In genomic region chr15:101235728-101236327, GRCm38 (mm10) we compare ENCODE assay signal across 10 mouse cellular contexts. TPM values are rescaled to one million over a fixed set of nuclear protein-coding genes. Genes with fewer than 3 reads are reported as not detected.
A peak's percentile ranks its signal among the peaks of the same experiment; 100 is the strongest.
DNase-seq lines count a peak whose midpoint lies in the region; ATAC-seq lines count a peak whose summit lies in the region.
"Had no signal": no experiment of that assay in that cellular context is flagged by ENCODE, and none has a peak within 500 bp of the region (broad histone marks: within the 10 kb centered on the region; RNA-seq: fewer than 3 reads in every experiment).

No protein-coding gene starts in this region.

- peak overlapping the region; percentile 1; the same call in 1 of the 2 replicates for H3K9ac ChIP-seq in kidney, embryonic 15.5 days
- H3K9ac ChIP-seq: liver, embryonic 14.5 days had no signal

- H3K4me3 ChIP-seq in kidney, embryonic 15.5 days (replicated peaks) = no peak overlapping the region
- H3K4me3 ChIP-seq in embryonic facial prominence, embryonic 10.5 days = 0 out of 2 replicates have a peak overlapping the region, but pooled peaks have one; percentile 1

- DNase-seq in kidney, adult 8-10 months = no peak
- peak; percentile 52 for DNase-seq in MN1 (ENCODE audit: low spot score)
- DNase-seq in embryonic facial prominence, embryonic 10.5 days (ENCODE audit: low spot score) = no peak
- peak; percentile 67 to 93 for DNase-seq in left cerebral cortex, postnatal 25 days (ENCODE audit: low spot score in 2 of 2)
- DNase-seq in spleen, adult 18-20 months = no peak
- DNase-seq in B cell, adult 2 months = no peak
- DNase-seq in adrenal gland, adult 18-20 months (ENCODE audit: low spot score in 2 of 2) = no peak
- DNase-seq: cerebellum, postnatal 36 days had no signal

- H3K9me3 ChIP-seq in kidney, embryonic 15.5 days (replicated peaks) = no peaks in the 10 kb centered on the region
- H3K9me3 ChIP-seq in embryonic facial prominence, embryonic 10.5 days = peaks cover 4% of the 10 kb centered on the region; the same call in 1 of the 2 replicates

- peak; percentile 50 for ATAC-seq in kidney, embryonic 15.5 days (replicated peaks; ENCODE audit: low FRiP score)

- intact Hi-C loops in left cerebral cortex, postnatal 25 days (cut with DNase I) = loop anchor here (1.0 to 10.0 kb wide), 2 partner anchors 12 to 749 kb away; partner anchors contain the start of gene Grasp

- H3K36me3 ChIP-seq in kidney, embryonic 15.5 days = peaks cover 10% of the 10 kb centered on the region
- peaks cover 22% of the 10 kb centered on the region for H3K36me3 ChIP-seq in embryonic facial prominence, embryonic 10.5 days (replicated peaks)

- 0 out of 2 replicates have a peak, but pooled peaks cover 2% of the 10 kb centered on the region for H3K27me3 ChIP-seq in kidney, embryonic 15.5 days
- peaks cover 42% of the 10 kb centered on the region for H3K27me3 ChIP-seq in embryonic facial prominence, embryonic 10.5 days (replicated peaks; ENCODE audit: low read depth, poor library complexity, severe bottlenecking)

- WGBS in kidney, embryonic 15.5 days = 21% methylated on average over 12 of the region's 12 CpGs
- whole genome bisulfite sequencing in embryonic facial prominence, embryonic 10.5 days = 48% methylated on average over 12 of the region's 12 CpGs

- peak overlapping the region; percentile 26 for H3K4me2 ChIP-seq in kidney, embryonic 15.5 days

- H3K27ac ChIP-seq in kidney, embryonic 15.5 days = peak overlapping the region; percentile 20
- H3K27ac ChIP-seq in embryonic facial prominence, embryonic 10.5 days (replicated peaks) = peak overlapping the region; percentile 20; the same call in 1 of the 2 replicates
- H3K27ac ChIP-seq: liver, embryonic 14.5 days had no signal

- peaks cover 56% of the 10 kb centered on the region for H3K4me1 ChIP-seq in kidney, embryonic 15.5 days
- H3K4me1 ChIP-seq in embryonic facial prominence, embryonic 10.5 days = peaks cover 65% of the 10 kb centered on the region

RNA-seq across cellular contexts. Expression of gene Grasp, which starts 11.8 kb away (rescaled TPM):
- polyA plus RNA-seq in kidney, embryonic 15.5 days (2015; fragmentation: Nextera tagmentation; extraction: Ambion mirVana) = 4.7 TPM in 2 replicates
- 5.3 and 6.7 TPM in 2 replicates for polyA plus RNA-seq in embryonic facial prominence, embryonic 10.5 days (2016; fragmentation: Nextera tagmentation; extraction: Ambion mirVana)
- 10 to 100 TPM; 84.2 to 95.8 TPM for total RNA-seq in left cerebral cortex, postnatal 25 days (2021)
- 10 to 100 TPM; 16.3 to 19.8 TPM for total RNA-seq in adrenal gland, adult 18-20 months (2021)

RNA-seq across cellular contexts. Expression of gene Nr4a1, which starts 18.2 kb away (rescaled TPM):
- polyA plus RNA-seq in kidney, embryonic 15.5 days (2015; fragmentation: Nextera tagmentation; extraction: Ambion mirVana) = 9.8 and 10.0 TPM in 2 replicates
- 4.7 and 5.3 TPM in 2 replicates for polyA plus RNA-seq in embryonic facial prominence, embryonic 10.5 days (2016; fragmentation: Nextera tagmentation; extraction: Ambion mirVana)
- 100 to 1,000 TPM; 111 to 133 TPM for total RNA-seq in left cerebral cortex, postnatal 25 days (2021)
- total RNA-seq in adrenal gland, adult 18-20 months (2021) = 100 to 1,000 TPM; 275 to 349 TPM

RNA-seq across cellular contexts. Expression of gene Atg101, which starts 48.2 kb away (rescaled TPM):
- 75.0 and 80.1 TPM in 2 replicates for polyA plus RNA-seq in kidney, embryonic 15.5 days (2015; fragmentation: Nextera tagmentation; extraction: Ambion mirVana)
- polyA plus RNA-seq in embryonic facial prominence, embryonic 10.5 days (2016; fragmentation: Nextera tagmentation; extraction: Ambion mirVana) = 86.5 and 91.5 TPM in 2 replicates
- total RNA-seq in left cerebral cortex, postnatal 25 days (2021) = 10 to 100 TPM; 40.3 to 43.6 TPM
- 10 to 100 TPM; 60.5 to 64.0 TPM for total RNA-seq in adrenal gland, adult 18-20 months (2021)

RNA-seq across cellular contexts. Expression of gene 6030408B16Rik, which starts 57.2 kb away (rescaled TPM):
- polyA plus RNA-seq in kidney, embryonic 15.5 days (2015; fragmentation: Nextera tagmentation; extraction: Ambion mirVana) = 18.1 and 19.9 TPM in 2 replicates
- 0.59 and 0.71 TPM in 2 replicates for polyA plus RNA-seq in embryonic facial prominence, embryonic 10.5 days (2016; fragmentation: Nextera tagmentation; extraction: Ambion mirVana)
- total RNA-seq in left cerebral cortex, postnatal 25 days (2021) = not detected
- total RNA-seq in adrenal gland, adult 18-20 months (2021) = under 1 TPM; 0.27 to 0.54 TPM

Comparison
In these comparisons a context has a peak if more than half of its experiments do, and no peak if none do; other contexts are left out.
1. DNase-seq: peak in MN1 (single experiment) and left cerebral cortex, postnatal 25 days (2 of 2); none in kidney, adult 8-10 months (0 of 2), embryonic facial prominence, embryonic 10.5 days (single experiment), spleen, adult 18-20 months (0 of 2), B cell, adult 2 months (0 of 2) and adrenal gland, adult 18-20 months (0 of 2).
2. RNA of gene Grasp, which starts 11.8 kb away (total RNA-seq): 84.2 to 95.8 TPM in left cerebral cortex, postnatal 25 days; 16.3 to 19.8 TPM in adrenal gland, adult 18-20 months; every median in the first group is over 4 times any median in the second.